Mouse (Mus musculus): ENCODE measurements around the gene Cemip2. TPM values are rescaled to one million over a fixed set of nuclear protein-coding genes. Genes with fewer than 3 reads are reported as not detected.

The Cemip2 gene
- polyA plus RNA-seq, 1 experiment from 2014 or later, result 24.0 TPM

DNA sequence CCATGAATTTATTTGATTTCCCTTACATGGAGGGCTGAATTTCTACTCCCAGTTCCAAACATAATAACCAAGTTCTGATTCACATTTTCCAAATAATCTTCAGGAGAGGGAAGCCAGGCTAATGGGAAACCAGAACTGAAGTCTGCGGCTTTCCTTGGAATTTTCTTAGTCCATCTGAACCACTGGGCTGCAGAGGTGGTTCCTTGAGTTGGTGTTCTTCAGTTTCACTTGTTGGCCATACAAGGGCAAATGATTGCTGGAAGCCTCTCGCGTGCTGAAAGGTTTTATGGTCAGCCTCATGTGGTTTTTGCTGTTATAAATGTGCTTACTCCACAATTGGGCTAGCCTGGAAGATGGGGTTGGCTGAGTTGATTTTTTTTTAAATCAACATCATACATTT is 16.4 kb downstream of the Cemip2 start:
- H3K27ac ChIP-seq (replicated peaks), result no peak overlapping the region
- no peaks in the 10 kb centered on the region for H3K27me3 ChIP-seq
- no peak for ATAC-seq (ENCODE audit: low FRiP score, low read depth)
- no peak overlapping the region for H3K4me2 ChIP-seq
- no peak overlapping the region for H3K4me3 ChIP-seq
- peaks cover 12% of the 10 kb centered on the region for H3K4me1 ChIP-seq (replicated peaks)
- H3K36me3 ChIP-seq, result 0 out of 2 replicates have a peak, but pooled peaks cover 6% of the 10 kb centered on the region
- WGBS, result 92% methylated on average over 3 of the region's 3 CpGs
- no peaks in the 10 kb centered on the region for H3K9me3 ChIP-seq
- no peak overlapping the region for H3K9ac ChIP-seq

DNA sequence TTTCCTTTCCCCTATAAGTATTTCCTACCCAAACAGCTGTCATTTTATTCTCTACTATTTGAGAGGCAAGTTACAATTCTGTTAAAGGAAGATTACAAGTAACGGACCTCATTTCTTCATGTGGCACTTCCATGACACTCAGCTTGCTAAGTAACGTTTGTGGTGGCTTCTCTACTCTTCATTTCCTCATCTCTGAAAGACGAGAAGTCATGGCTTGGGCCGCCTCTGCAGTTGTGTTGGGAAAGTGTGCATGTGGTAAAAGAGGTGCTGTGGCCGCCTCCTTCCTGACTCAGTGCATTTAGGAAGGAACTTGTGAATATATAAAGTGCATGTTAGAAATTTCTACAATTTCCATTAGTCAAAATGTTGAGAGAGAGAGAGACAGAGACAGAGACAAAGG is 18.2 kb downstream of the Cemip2 start:
- peaks cover 9% of the 10 kb centered on the region; the same call in 1 of the 2 replicates for H3K4me1 ChIP-seq (replicated peaks)
- no peak overlapping the region for H3K27ac ChIP-seq (replicated peaks)
- H3K27me3 ChIP-seq, result no peaks in the 10 kb centered on the region
- no peak overlapping the region for H3K4me2 ChIP-seq
- H3K9ac ChIP-seq, result no peak overlapping the region
- peaks cover 7% of the 10 kb centered on the region; the same call in 1 of the 2 replicates for H3K36me3 ChIP-seq
- ATAC-seq (ENCODE audit: low FRiP score, low read depth), result no peak
- no peak overlapping the region for H3K4me3 ChIP-seq
- no peaks in the 10 kb centered on the region for H3K9me3 ChIP-seq
- WGBS, result 91% methylated on average over 5 of the region's 5 CpGs

GRCm38 (mm10) chr19:21798700-21799099 is 20.6 kb downstream of the Cemip2 start:
- 31% methylated on average over 3 of the region's 3 CpGs for WGBS
- Histone ChIP-seq H3K9me3 (no peaks in the 10 kb centered on the region), H3K4me2 (no peak overlapping the region), H3K4me1 (replicated peaks) (peaks cover 9% of the 10 kb centered on the region; the same call in 1 of the 2 replicates), H3K4me3 (no peak overlapping the region), H3K27ac (replicated peaks) (no peak overlapping the region), H3K36me3 (peaks cover 27% of the 10 kb centered on the region), H3K9ac (no peak overlapping the region), H3K27me3 (no peaks in the 10 kb centered on the region)
- peak; percentile 44; the same call in 1 of the 2 replicates for ATAC-seq (ENCODE audit: low FRiP score, low read depth)

DNA sequence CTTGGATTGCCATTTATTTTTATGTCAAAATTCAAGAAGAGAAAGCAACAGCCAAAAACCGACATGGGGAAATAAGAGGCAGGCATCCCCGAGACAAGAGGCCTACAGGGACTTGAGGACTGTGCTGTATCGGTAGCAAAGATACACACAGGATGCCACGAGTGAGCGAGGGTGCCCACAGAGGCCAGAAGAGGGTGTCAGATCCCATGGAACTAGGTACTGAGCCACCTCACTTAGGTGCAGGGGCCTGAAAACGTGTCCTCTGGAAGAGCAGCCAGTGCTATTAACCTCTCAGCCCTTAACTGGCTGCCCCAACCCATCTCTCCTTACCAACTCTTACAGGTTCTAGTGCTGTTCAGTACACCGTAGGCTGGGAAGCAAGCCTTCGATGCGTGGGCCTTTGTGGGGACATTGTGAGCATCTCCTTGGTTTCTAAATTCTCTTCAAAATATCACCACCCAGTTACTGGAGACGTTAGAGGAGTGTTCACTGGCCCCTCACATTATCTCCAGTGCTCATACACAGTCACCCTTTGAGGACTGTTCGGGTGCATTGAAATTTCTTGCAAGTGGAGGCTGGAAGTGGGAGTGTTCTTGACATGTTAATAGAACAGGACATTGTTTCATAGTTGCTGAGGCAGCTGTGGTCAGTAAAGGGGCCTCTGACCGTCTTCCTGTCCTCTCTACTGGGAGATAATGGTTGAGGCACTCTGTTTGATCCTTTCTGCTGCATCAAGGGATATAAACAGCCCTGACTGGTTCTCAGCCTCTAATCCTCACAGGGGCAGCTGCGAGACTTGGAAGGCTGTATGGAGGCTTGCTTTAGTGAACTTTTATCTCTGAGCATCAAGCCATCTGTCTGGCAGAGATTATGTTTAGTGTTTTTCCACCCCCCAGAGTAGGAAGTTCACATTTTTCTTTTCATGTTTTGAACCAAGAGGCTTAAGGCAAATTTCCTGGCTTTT is 21.6 kb downstream of the Cemip2 start:
- Histone ChIP-seq H3K9ac (no peak overlapping the region), H3K4me1 (replicated peaks) (peaks cover 9% of the 10 kb centered on the region; the same call in 1 of the 2 replicates), H3K4me3 (no peak overlapping the region), H3K9me3 (no peaks in the 10 kb centered on the region), H3K27ac (replicated peaks) (peak overlapping the region; percentile 28), H3K27me3 (no peaks in the 10 kb centered on the region), H3K36me3 (peaks cover 36% of the 10 kb centered on the region), H3K4me2 (no peak overlapping the region)
- no peak for ATAC-seq (ENCODE audit: low FRiP score, low read depth)
- WGBS, result 63% methylated on average over 13 of the region's 13 CpGs

GRCm38 (mm10) chr19:21804488-21804887 is 26.3 kb downstream of the Cemip2 start:
- no peak for ATAC-seq (ENCODE audit: low FRiP score, low read depth)

DNA sequence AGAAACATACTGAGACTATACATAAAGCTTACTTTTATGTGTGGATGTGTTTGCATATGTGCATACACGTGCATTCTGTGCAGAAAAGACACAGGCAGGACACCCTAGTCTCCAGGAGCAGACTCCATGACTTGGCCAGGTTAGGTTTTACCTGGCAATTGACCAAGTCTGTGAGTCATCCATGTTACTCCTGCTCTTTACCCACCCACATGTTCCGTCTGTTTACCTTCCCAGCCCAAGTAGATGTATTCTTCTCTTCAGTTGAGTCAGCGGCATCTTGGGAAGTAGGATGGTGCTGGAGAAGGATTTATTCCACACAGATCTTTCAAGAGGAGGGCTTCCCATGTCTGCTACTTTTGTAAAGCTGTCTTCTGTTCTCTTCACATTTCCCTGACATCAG is 27.2 kb downstream of the Cemip2 start:
- H3K27ac ChIP-seq (replicated peaks), result no peak overlapping the region
- H3K9me3 ChIP-seq, result no peaks in the 10 kb centered on the region
- no peaks in the 10 kb centered on the region for H3K27me3 ChIP-seq
- WGBS, result 87% methylated on average over 3 of the region's 3 CpGs
- no peaks in the 10 kb centered on the region for H3K4me1 ChIP-seq (replicated peaks)
- peaks cover 75% of the 10 kb centered on the region for H3K36me3 ChIP-seq
- no peak overlapping the region for H3K4me3 ChIP-seq
- H3K9ac ChIP-seq, result no peak overlapping the region
- H3K4me2 ChIP-seq, result no peak overlapping the region
- no peak for ATAC-seq (ENCODE audit: low FRiP score, low read depth)

More at GRCm38 (mm10) chr19:21804488-21804887, 26.3 kb downstream of the Cemip2 start:
- Histone ChIP-seq H3K4me3 (no peak overlapping the region), H3K4me2 (no peak overlapping the region), H3K27me3 (no peaks in the 10 kb centered on the region), H3K4me1 (replicated peaks) (peaks cover 7% of the 10 kb centered on the region; the same call in 1 of the 2 replicates), H3K9me3 (no peaks in the 10 kb centered on the region), H3K36me3 (peaks cover 72% of the 10 kb centered on the region), H3K27ac (replicated peaks) (no peak overlapping the region), H3K9ac (no peak overlapping the region)
- WGBS, result 89% methylated on average over 8 of the region's 8 CpGs

DNA sequence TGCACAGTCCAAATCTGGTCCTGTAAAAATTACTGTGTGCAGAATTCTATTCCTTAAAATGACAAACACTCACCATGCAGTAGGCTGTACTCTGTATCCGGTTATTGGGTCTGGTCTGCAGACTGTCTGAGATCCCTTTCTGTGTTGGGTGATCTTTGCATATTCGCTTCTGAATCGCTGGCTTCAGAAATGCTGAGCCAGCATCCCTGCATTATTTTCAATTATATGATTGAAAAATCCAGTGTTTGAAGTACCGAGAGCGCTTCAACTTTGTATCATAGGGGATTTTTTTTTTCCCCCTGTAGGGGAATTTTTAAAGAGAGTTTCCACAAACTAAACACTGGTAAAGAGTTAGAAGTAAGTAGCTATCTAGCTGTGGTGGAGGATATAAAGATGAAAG is 32.0 kb downstream of the Cemip2 start:
- 89% methylated on average over 5 of the region's 5 CpGs for WGBS
- no peak for ATAC-seq (ENCODE audit: low FRiP score, low read depth)
- Histone ChIP-seq H3K9ac (no peak overlapping the region), H3K36me3 (peaks cover 78% of the 10 kb centered on the region), H3K4me3 (no peak overlapping the region), H3K27ac (replicated peaks) (no peak overlapping the region), H3K4me2 (no peak overlapping the region), H3K9me3 (no peaks in the 10 kb centered on the region), H3K4me1 (replicated peaks) (no peaks in the 10 kb centered on the region), H3K27me3 (no peaks in the 10 kb centered on the region)

DNA sequence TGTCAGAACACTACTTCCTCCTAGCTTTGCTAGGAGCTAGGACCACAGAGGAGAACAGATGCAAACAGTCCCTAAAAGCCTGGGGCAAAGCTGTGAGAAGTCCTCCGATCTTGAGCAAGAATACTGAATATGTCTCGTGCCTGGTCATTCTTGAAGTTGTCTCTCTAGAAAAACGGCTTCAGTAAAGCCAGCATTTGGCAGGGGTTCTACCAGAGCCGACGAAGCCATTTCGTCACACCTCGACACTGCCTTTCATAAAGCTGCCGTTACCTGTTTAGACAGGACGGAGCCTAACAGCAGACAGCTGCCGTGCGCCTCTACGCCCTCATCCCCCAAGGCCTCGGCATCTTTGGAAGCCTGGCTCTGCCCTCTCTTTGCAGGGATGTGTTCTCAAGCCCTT is 35.4 kb downstream of the Cemip2 start:
- Histone ChIP-seq H3K4me1 (replicated peaks) (no peaks in the 10 kb centered on the region), H3K4me3 (no peak overlapping the region), H3K27ac (replicated peaks) (no peak overlapping the region), H3K9ac (no peak overlapping the region), H3K9me3 (no peaks in the 10 kb centered on the region), H3K36me3 (peaks cover 72% of the 10 kb centered on the region), H3K4me2 (no peak overlapping the region), H3K27me3 (no peaks in the 10 kb centered on the region)
- no peak for ATAC-seq (ENCODE audit: low FRiP score, low read depth)
- WGBS, result 89% methylated on average over 13 of the region's 13 CpGs

- no peak overlapping the region for H3K9ac ChIP-seq
- no peak overlapping the region for H3K4me3 ChIP-seq
- no peaks in the 10 kb centered on the region for H3K4me1 ChIP-seq (replicated peaks)
- no peaks in the 10 kb centered on the region for H3K9me3 ChIP-seq
- H3K27me3 ChIP-seq, result no peaks in the 10 kb centered on the region
- H3K4me2 ChIP-seq, result no peak overlapping the region
- peaks cover 70% of the 10 kb centered on the region for H3K36me3 ChIP-seq
- no peak overlapping the region for H3K27ac ChIP-seq (replicated peaks)
- 71% methylated on average over 8 of the region's 8 CpGs for WGBS
- ATAC-seq (ENCODE audit: low FRiP score, low read depth), result peak; percentile 63; the same call in 1 of the 2 replicates
Observed at GRCm38 (mm10) chr19:21814433-21815020, 36.4 kb downstream of the Cemip2 start.

- Histone ChIP-seq H3K4me1 (replicated peaks) (no peaks in the 10 kb centered on the region), H3K9ac (no peak overlapping the region), H3K36me3 (peaks cover 66% of the 10 kb centered on the region), H3K9me3 (no peaks in the 10 kb centered on the region), H3K27ac (replicated peaks) (no peak overlapping the region), H3K27me3 (no peaks in the 10 kb centered on the region), H3K4me2 (no peak overlapping the region), H3K4me3 (no peak overlapping the region)
- WGBS, result 79% methylated on average over 4 of the region's 4 CpGs
- no peak for ATAC-seq (ENCODE audit: low FRiP score, low read depth)
Observed at GRCm38 (mm10) chr19:21816260-21816659, 38.1 kb downstream of the Cemip2 start.

DNA sequence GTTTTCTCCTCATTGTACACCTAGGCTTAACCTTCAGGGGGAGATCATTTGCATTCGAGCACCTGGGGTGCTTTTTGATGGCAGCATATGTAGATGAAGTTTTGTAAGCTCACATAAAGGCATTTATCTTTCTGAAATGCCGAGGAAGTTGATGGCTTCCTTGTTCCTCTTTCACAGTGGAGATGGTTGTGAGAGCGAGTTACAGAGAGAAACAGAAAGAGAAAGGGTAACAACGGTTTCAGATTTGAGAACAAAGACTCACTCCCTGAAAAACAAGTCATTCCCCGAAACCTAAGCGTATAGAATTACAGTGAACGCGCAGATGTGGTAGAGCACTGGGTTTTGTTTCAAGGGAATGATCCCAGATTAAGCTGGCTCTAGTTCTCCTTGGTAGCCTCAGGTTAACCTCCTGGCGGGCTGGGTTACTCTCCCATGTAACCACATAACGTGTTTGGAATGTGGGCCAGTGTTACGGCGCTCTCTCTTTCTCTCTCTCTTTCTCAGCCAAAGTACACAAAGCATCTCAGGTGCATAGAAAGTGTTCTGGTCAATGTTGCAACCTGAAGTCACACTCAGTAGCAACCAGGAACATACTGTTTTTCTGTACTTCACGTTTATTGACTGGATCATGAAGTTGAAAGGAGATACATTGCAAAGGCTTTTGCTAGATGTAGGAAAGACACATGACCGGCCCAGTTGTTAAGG is 40.0 kb downstream of the Cemip2 start:
- Histone ChIP-seq H3K36me3 (peaks cover 49% of the 10 kb centered on the region), H3K9ac (no peak overlapping the region), H3K4me1 (replicated peaks) (no peaks in the 10 kb centered on the region), H3K4me2 (no peak overlapping the region), H3K27me3 (no peaks in the 10 kb centered on the region), H3K4me3 (no peak overlapping the region), H3K27ac (replicated peaks) (no peak overlapping the region), H3K9me3 (no peaks in the 10 kb centered on the region)
- WGBS, result 93% methylated on average over 14 of the region's 14 CpGs
- no peak for ATAC-seq (ENCODE audit: low FRiP score, low read depth)

DNA sequence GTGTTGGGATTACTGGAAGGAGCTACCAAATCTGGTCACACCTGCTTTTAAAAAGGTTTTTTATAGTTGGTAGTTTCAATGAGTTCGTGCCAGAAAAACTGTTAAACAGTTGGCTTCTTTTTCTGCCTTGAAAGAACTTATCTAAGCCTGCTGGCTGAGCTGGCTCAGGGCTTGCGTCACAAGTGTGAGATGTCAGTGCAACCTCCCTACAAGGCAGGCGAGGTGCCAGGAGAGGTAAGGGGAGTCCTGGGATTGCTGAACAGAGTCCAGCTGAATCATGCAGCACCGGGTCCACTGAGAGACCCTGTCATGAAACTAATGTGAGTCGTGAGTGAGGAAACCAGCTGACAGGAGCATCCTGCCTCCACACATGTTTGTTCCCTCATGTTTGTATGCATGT is 41.4 kb downstream of the Cemip2 start:
- H3K4me2 ChIP-seq, result no peak overlapping the region
- no peak overlapping the region for H3K9ac ChIP-seq
- H3K4me3 ChIP-seq, result no peak overlapping the region
- WGBS, result 77% methylated on average over 5 of the region's 5 CpGs
- H3K4me1 ChIP-seq (replicated peaks), result no peaks in the 10 kb centered on the region
- H3K9me3 ChIP-seq, result no peaks in the 10 kb centered on the region
- no peaks in the 10 kb centered on the region for H3K27me3 ChIP-seq
- no peak overlapping the region for H3K27ac ChIP-seq (replicated peaks)
- ATAC-seq (ENCODE audit: low FRiP score, low read depth), result no peak
- peaks cover 45% of the 10 kb centered on the region for H3K36me3 ChIP-seq
